Mouse (Mus musculus) liver, embryonic 14.5 days (tissue): ENCODE measurements at regions not wholly inside any gene's neighbourhood (a gene's known extent, or its start where the extent isn't known, plus 50 kb on each side); places are given as distances from the start of the nearest gene placed in this dataset.
A peak's percentile ranks its signal among the peaks of the same experiment; 100 is the strongest.

Experiments
- ATAC-seq: fragments of 200-750 bp; cut with Nextera tagmentation; 2 replicates; pipeline ENCODE4 v1.8.0; 2017; ENCODE audit warnings: moderate number of reproducible peaks, mild to moderate bottlenecking, moderate library complexity; ENCODE audit not compliant: insufficient read depth
- DNase-seq, 3 experiments: peaks; one replicate each; pipeline ENCODE4 v3.0.0-alpha.2; 2012 to 2013; ENCODE audit warnings: low read depth in 3 of 3, low spot score in 3 of 3
- H3K27ac ChIP-seq: fragments of 300-500 bp; sonication (generic); 2 replicates; pipeline ENCODE4 v1.5.1; 2014; ENCODE audit warnings: moderate library complexity, mild to moderate bottlenecking, control low read depth, inconsistent platforms
- H3K27me3 ChIP-seq: fragments of 300-500 bp; sonication (generic); 2 replicates; pipeline ENCODE4 v1.6.1; 2014; ENCODE audit warnings: mild to moderate bottlenecking, low read length, moderate library complexity; ENCODE audit not compliant: control insufficient read depth, insufficient read depth
- H3K36me3 ChIP-seq: fragments of 300-500 bp; sonication (generic); replicated peaks from 2 replicates; pipeline ENCODE4 v1.6.1; 2014; ENCODE audit warnings: low read depth; ENCODE audit not compliant: control insufficient read depth, insufficient read depth
- H3K4me1 ChIP-seq, 2 experiments: fragments of 200-500 bp in 1 of 2; fragments of 300-500 bp in 1 of 2; sonication (generic) in 1 of 2; replicated peaks; 2 replicates each; pipeline ENCODE4 v1.6.1; 2012 to 2014; ENCODE audit warnings: antibody characterized with exemption in 1 of 2, inconsistent platforms in 1 of 2, low read length in 1 of 2; ENCODE audit not compliant: control insufficient read depth in 2 of 2, insufficient read depth in 2 of 2
- H3K4me2 ChIP-seq: fragments of 300-500 bp; sonication (generic); 2 replicates; pipeline ENCODE4 v1.6.1; 2014; ENCODE audit warnings: low read depth, mild to moderate bottlenecking, control low read depth, moderate library complexity
- H3K4me3 ChIP-seq, 2 experiments: fragments of 200-500 bp in 1 of 2; fragments of 300-500 bp in 1 of 2; sonication (generic) in 1 of 2; 2 replicates each; pipeline ENCODE4 v1.5.1; 2012 to 2014; ENCODE audit warnings: low read depth in 2 of 2, low read length in 2 of 2, mild to moderate bottlenecking in 2 of 2, control low read depth in 1 of 2, inconsistent platforms in 1 of 2, moderate library complexity in 1 of 2; ENCODE audit not compliant: insufficient read depth in 1 of 2
- H3K9ac ChIP-seq: fragments of 300-500 bp; sonication (generic); replicated peaks from 2 replicates; pipeline ENCODE4 v1.6.1; 2014; ENCODE audit warnings: mild to moderate bottlenecking, control low read depth, moderate library complexity
- H3K9me3 ChIP-seq: fragments of 300-500 bp; sonication (generic); 2 replicates; pipeline ENCODE4 v1.6.1; 2016; ENCODE audit warnings: low read length, mixed read lengths; ENCODE audit not compliant: control insufficient read depth
- CTCF ChIP-seq: IDR thresholded peaks from 2 replicates; pipeline ENCODE4 v1.5.1; 2016; ENCODE audit warnings: antibody characterized with exemption, low read depth, control low read depth
- EP300 ChIP-seq: IDR thresholded peaks from 2 replicates; pipeline ENCODE4 v1.6.1; 2016; ENCODE audit warnings: antibody characterized with exemption, low read depth
- WGBS: fragments of 180-500 bp; shearing (Covaris S2); extraction: QIAGEN DNeasy Blood & Tissue Kit; methylation state at CpG from one replicate; pipeline ENCODE4 v1.1.7; 2014; ENCODE audit not compliant: insufficient replicate concordance; 5-methylcytosine and 5-hydroxymethylcytosine counted together

GRCm38 (mm10) chr5:106108474-106108971 is 232.2 kb downstream of the Zfp326 start:
- H3K4me3 ChIP-seq = no peak overlapping the region
- no peaks in the 10 kb centered on the region for H3K9me3 ChIP-seq
- 35% methylated on average over 8 of the region's 8 CpGs for WGBS
- TF ChIP-seq EP300 (no peak), CTCF (no peak)
- no peak overlapping the region for H3K4me2 ChIP-seq
- ATAC-seq (no peak), DNase-seq (no peak)
- H3K27ac ChIP-seq = no peak overlapping the region
- no peaks in the 10 kb centered on the region for H3K36me3 ChIP-seq
- H3K4me1 ChIP-seq = no peaks in the 10 kb centered on the region
- H3K9ac ChIP-seq = no peak overlapping the region
- H3K27me3 ChIP-seq = no peaks in the 10 kb centered on the region

DNA sequence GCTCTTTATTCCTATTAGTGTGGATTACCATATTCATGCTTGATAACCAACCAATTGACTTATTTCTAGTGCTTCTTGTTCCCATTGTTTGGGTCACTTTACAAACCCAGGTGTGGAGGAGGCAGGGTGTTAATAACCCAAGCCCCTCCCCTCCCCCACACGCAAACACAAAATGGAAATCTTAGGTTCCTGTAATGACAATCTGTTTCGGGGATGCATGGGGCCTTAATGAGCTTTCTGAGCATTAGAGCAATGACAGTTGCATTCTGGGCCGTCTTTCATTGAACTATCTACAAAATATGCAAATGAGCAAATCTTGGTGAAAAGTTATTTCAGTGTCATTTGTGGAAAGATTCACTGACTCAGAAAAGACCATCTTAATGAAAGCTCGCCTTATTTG is 225.9 kb downstream of the Zfp326 start:
- H3K4me2 ChIP-seq = no peak overlapping the region
- H3K4me1 ChIP-seq = no peaks in the 10 kb centered on the region
- WGBS = 66% methylated on average over 4 of the region's 4 CpGs

GRCm38 (mm10) chr5:106098887-106099286 is 222.5 kb downstream of the Zfp326 start:
- ATAC-seq = no peak
- no peaks in the 10 kb centered on the region for H3K9me3 ChIP-seq
- no peaks in the 10 kb centered on the region for H3K27me3 ChIP-seq
- no peak overlapping the region for H3K4me3 ChIP-seq
- 68% methylated on average over 8 of the region's 8 CpGs for WGBS
- no peak for DNase-seq
- no peaks in the 10 kb centered on the region for H3K4me1 ChIP-seq
- H3K27ac ChIP-seq = no peak overlapping the region
- H3K36me3 ChIP-seq = no peaks in the 10 kb centered on the region
- no peak overlapping the region for H3K9ac ChIP-seq
- TF ChIP-seq CTCF (no peak), EP300 (no peak)
- no peak overlapping the region for H3K4me2 ChIP-seq

More for the DNA sequence above, 225.9 kb downstream of the Zfp326 start:
- no peaks in the 10 kb centered on the region for H3K36me3 ChIP-seq
- H3K9me3 ChIP-seq = no peaks in the 10 kb centered on the region
- H3K4me3 ChIP-seq = no peak overlapping the region
- no peaks in the 10 kb centered on the region for H3K27me3 ChIP-seq
- TF ChIP-seq EP300 = no peak
- no peak for TF ChIP-seq CTCF
- DNase-seq (no peak), ATAC-seq (no peak)
- no peak overlapping the region for H3K9ac ChIP-seq
- H3K27ac ChIP-seq = no peak overlapping the region

DNA sequence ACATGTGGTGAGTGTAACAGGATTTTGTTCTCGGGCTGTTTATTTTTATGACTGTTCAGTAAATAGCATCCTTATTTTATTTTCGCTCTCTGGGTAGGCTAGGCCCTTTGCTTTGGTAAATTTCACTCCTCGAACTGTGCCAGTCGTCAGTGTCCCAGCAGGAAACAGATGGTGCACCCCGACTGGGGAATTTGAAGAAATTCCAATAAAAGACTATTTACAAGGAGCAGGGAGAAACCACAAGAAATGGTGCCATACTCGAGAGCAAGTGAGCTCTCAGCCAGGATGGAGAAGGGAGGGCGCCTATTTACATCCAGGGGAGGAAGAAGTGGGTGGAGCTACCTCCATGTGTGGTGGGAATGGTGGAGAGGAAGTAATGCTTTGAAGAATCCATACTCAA is 213.0 kb downstream of the Zfp326 start:
- Histone ChIP-seq H3K27ac (no peak overlapping the region), H3K4me3 (no peak overlapping the region), H3K9me3 (no peaks in the 10 kb centered on the region), H3K9ac (no peak overlapping the region), H3K4me1 (no peaks in the 10 kb centered on the region), H3K4me2 (no peak overlapping the region), H3K36me3 (no peaks in the 10 kb centered on the region), H3K27me3 (no peaks in the 10 kb centered on the region)
- no peak for DNase-seq
- WGBS = 46% methylated on average over 7 of the region's 7 CpGs
- TF ChIP-seq EP300 (no peak), CTCF (no peak)
- ATAC-seq = no peak

GRCm38 (mm10) chr5:106088478-106089185 is 212.3 kb downstream of the Zfp326 start:
- H3K4me2 ChIP-seq = no peak overlapping the region
- no peaks in the 10 kb centered on the region for H3K36me3 ChIP-seq
- 57% methylated on average over 5 of the region's 5 CpGs for WGBS
- no peaks in the 10 kb centered on the region for H3K27me3 ChIP-seq
- H3K9ac ChIP-seq = no peak overlapping the region
- ATAC-seq (no peak), DNase-seq (no peak)
- no peaks in the 10 kb centered on the region for H3K4me1 ChIP-seq
- H3K27ac ChIP-seq = no peak overlapping the region
- H3K9me3 ChIP-seq = no peaks in the 10 kb centered on the region
- no peak overlapping the region for H3K4me3 ChIP-seq
- TF ChIP-seq CTCF = peak; percentile 34
- no peak for TF ChIP-seq EP300
